Mouse (Mus musculus) telencephalon, adult 2 months (tissue): ENCODE measurements at regions not wholly inside any gene's neighbourhood (a gene's known extent, or its start where the extent isn't known, plus 50 kb on each side); places are given as distances from the start of the nearest gene placed in this dataset.
A peak's percentile ranks its signal among the peaks of the same experiment; 100 is the strongest.
"Not testable (repeated sequence)": the region's sequence is repeated elsewhere in the genome, so short reads cannot be mapped to it uniquely, and the experiment has no call there.

Source experiments
- DNase-seq: peaks from one replicate; pipeline ENCODE4 v3.0.0-alpha.2; 2011; ENCODE audit warnings: low read depth, low spot score

DNA sequence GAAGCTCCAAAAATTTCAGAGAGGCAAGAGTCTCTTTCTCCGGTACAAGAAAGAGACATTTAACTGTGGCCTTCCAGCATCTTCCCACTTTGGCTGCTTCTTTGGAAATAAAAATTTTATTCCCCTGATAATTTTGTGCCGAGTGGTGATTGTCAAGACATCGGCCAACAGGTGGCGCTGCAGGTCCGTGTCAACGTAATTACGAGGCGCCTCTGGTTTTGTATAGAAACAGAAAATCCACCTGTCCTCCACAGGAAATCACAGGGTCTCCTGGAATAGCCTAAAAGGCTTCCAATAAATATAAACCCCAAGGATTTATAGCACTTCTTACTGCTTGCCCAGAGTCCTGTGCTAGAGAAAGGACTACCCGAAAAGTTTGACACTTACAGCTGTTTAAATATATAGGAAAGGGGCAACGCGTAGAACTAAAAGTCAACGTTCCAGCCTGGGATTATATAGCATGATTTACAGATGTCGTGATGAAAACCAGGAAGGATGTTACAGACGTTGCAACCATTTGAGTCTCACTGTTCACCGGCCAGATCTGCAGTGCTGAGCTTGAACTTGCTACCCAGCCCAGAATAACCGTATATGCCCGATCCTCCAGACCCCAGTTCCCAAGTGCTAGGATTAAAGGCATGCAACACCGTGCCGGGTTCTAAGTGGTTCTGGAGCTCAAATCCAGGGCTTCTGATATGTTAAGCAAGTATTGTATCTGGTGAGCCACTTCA lies 251.3 kb upstream of the Tgfbr2 start:
- DNase-seq: peak; percentile 28

DNA sequence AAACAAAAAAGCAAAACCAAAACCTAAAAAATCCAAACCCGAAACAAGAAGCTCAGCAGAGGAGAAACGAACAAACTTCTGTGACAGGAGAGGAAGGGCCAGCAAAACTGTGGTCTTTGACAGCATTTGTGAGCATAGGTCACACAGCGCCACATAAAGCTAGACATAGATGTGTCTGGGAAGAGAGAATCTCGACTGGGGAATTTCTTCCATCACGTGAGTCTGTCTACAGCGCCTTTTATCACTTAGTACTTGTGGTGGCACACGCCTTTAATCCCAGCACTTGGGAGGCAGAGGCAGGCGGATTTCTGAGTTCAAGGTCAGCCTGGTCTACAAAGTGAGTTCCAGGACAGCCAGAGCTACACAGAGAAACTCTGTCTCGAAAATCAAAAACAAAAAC lies 250.2 kb upstream of the Tgfbr2 start:
- not testable (repeated sequence) for DNase-seq

- DNase-seq: no peak
These were observed 239.9 kb upstream of the Tgfbr2 start for GRCm38 (mm10) chr9:116415021-116415420.

GRCm38 (mm10) chr9:116411067-116411466 lies 235.9 kb upstream of the Tgfbr2 start:
- DNase-seq: no peak

DNA sequence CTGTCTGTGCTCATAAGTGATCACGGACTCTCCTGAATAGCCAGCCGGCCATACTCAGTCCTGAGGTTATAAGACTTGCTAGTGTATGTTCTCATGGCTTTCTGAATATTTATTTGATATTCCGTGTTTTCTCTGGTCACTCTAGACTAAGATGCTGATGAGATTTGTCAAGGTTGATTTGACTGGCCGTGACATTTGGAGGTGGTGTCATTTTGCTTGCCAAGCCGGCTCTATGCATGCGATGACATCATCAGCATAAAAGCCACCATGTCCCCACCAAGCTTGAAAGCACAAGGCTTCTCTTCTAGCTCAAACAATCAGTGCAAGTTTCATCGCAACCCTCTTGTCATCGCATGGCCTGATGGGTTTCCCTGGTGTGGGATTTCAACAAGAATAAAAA lies 235.3 kb upstream of the Tgfbr2 start:
- DNase-seq: no peak

GRCm38 (mm10) chr9:116408116-116408515 lies 233.0 kb upstream of the Tgfbr2 start:
- no peak for DNase-seq

- no peak for DNase-seq
These were observed 229.9 kb upstream of the Tgfbr2 start for GRCm38 (mm10) chr9:116405051-116405450.

DNA sequence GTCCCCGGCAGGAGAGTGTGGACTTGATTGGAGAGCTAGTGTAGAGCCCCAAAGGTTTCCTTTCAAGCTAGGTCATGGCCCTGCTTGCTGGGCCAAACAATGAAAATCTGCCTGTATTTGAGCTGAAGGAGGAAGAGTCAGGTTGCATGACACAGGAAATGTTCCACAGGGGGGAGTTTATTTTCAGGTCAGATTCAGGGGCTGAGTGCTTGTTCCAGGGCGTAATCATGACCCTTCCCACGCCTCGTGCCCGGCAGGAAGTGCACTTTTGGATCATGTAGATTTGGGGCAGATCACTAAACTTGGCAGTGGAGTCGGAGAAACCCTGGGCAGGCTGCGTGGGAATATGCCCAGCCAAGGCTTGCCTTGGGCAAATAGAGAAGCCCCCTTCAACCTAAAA lies 226.7 kb upstream of the Tgfbr2 start:
- no peak for DNase-seq

GRCm38 (mm10) chr9:116400270-116400669 lies 225.1 kb upstream of the Tgfbr2 start:
- no peak for DNase-seq

DNA sequence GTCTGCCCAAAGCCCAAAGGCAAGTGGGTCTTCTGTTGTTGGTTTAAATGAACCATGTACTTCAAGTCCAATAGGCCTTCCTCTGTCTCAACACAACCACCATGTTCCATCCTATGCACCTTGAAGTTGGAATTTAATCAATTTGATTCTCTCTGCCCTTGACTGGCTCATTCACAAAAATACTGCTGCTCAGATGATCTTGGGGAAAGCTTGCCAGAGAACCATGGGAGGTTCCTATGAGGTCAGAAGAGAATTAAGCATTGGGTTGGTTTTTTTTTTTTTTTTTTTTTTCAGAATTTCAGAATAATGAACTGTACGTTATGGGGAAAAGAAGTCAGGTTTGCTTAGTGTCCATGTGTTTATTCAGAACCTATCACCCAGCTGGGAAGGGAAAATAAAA lies 224.1 kb upstream of the Tgfbr2 start:
- no peak for DNase-seq

DNA sequence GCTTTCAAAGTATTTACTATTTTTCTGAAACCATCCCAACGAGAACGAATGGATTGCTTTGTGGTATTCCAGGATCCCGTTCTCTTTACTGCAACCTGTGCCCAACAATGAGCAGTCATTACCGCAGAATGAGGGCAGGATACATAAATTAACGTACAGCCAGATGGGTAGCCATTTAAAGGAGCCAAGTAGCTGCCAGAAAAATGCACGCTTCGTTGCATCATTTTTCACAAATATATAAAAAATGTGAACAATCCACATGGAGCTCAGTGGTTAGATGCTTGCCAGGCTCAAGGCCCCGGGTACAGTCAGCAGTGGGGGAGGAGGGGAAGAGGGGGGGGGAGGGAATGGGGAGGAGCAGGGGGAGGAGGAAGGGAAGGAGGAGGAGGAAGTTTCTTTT lies 217.1 kb upstream of the Tgfbr2 start:
- no peak for DNase-seq

DNA sequence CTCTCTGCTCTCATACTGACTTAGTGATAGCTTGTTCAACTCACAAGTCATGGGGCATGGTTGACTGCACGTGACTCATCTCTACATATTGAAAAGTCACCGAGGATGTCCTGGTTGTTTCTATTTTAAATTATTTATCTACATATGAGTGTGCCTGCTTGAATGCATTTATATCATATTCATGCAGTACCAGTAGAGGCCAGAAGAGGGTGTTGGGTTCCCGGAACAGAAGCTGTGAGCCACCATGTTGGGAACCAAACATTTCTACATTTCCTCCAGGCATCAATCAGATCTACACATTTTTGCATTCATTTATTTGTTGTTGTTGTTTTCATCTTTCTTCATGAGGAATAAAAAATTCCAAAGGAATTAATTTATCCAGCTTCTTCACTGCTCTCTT lies 214.6 kb upstream of the Tgfbr2 start:
- no peak for DNase-seq

DNA sequence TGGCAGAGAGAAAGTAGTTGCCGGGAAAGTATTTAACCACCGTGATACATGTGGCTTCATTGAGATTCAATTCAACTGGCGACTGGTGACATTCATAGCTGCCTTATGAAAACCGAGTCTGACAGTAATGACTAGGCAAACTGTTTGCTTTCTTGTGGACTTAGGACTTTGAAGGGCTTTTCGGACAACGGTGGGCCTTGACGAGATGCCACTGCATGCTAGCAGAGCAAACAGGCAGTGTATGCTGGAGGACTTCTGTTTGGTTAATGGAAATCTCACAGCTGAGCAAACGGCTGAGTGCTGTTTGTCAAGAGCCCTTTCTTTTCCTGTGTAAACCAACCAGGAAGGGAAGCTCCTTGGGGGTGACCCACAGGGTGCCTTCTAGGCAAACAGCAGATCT lies 213.7 kb upstream of the Tgfbr2 start:
- no peak for DNase-seq

DNA sequence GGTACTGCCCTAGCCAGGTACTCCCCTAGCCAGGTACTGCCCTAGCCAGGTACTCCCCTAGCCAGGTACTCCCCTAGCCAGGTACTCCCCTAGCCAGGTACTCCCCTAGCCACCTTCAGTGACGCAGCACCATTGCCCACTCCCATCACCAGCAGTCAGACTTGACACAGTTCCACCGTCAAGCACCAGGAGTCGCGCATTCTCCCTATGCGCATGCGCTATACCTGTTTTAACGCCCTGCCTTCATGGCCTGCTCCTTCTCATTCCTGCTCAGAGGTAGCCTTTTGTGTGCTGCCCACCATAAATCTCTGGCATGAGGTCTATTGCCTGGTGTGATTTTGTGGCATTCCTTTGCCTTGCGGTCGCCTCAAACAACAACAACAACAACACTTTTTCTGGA lies 212.9 kb upstream of the Tgfbr2 start:
- no peak for DNase-seq

DNA sequence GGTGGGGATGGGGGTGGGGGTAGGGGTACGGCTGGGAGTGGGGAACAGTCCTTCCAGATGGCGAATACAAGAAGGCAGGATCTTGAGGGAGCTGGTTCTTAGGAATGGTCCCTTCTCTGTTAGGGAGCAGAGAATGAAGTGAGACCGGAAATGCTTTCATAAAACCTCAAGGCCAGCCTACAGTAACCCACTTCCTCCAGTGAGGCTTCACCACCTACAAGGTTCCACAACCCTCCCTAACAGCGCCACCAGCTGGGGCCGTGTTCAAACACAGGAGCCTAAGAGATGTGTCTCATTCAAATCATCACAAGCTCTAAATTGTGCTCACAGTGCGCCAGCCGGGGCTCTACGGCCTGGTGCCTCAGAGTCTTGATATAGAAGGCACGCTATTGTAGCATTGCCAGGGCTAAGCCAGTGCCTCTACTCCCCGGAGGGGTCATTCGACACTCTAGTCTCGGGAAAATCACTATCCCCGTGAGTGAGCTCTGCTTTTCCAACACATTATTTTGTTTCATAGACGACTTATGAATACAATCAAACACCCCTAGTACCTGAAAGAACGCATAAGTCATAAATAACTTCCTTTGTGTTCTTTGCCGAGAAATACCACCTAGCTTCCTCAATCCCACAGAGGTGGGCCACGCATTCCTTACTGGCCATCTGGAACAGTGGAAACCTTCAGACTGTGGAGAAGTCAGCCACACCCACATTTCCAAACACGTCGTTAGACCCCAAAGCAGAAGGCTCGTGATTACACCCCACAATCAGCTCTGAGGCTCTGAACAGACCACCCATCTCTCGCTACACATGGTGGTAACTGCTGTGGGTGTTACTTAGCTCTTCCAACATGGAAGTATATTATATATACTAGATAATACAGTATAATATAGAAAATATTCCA lies 209.3 kb upstream of the Tgfbr2 start:
- peak; percentile 29 for DNase-seq

- no peak for DNase-seq
These were observed 208.4 kb upstream of the Tgfbr2 start for GRCm38 (mm10) chr9:116383411-116384101.

- DNase-seq: no peak
These were observed 202.5 kb upstream of the Tgfbr2 start for GRCm38 (mm10) chr9:116377706-116378105.

- peak; percentile 55 for DNase-seq
These were observed 200.6 kb upstream of the Tgfbr2 start for GRCm38 (mm10) chr9:116375658-116376357.

- DNase-seq: no peak
These were observed 199.2 kb upstream of the Tgfbr2 start for GRCm38 (mm10) chr9:116374343-116374742.

DNA sequence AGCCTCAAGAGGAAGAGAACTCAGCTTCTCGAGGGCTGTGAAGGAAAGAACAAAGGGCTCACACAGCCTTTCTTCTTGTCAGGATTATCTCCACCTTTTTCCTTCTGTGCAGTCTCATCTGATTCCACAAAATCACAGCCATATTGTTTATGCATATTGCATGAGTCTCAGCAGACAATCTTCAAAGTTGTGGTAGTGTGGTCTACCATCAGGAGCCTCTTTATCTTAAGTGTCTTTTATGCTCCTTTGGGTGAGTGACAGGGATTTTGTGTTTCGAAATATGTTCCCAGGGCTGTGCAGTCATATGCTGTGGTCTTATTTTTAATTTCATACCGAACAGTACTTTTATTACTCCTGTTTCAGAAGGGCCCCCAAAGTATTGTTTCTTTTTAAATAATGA lies 198.2 kb upstream of the Tgfbr2 start:
- DNase-seq: no peak

GRCm38 (mm10) chr9:116369059-116369718 lies 194.0 kb upstream of the Tgfbr2 start:
- DNase-seq: no peak
